Mouse (Mus musculus) liver, postnatal 0 days (tissue): ENCODE data around the gene Ldah. TPM values are rescaled to one million over a fixed set of nuclear protein-coding genes. Genes with fewer than 3 reads are reported as not detected.
"Not testable (repeated sequence)": the region's sequence is repeated elsewhere in the genome, so short reads cannot be mapped to it uniquely, and the experiment has no call there.

Experiments used
- ATAC-seq: fragments of 200-750 bp; cut with Nextera tagmentation; 2 replicates; pipeline ENCODE4 v1.8.0; 2017; ENCODE audit warnings: mild to moderate bottlenecking, moderate library complexity
- DNase-seq: peaks from one replicate; pipeline ENCODE4 v3.0.0-alpha.2; 2016
- H3K27ac ChIP-seq: fragments of 300-500 bp; sonication (generic); 2 replicates; pipeline ENCODE4 v1.5.1; 2014; ENCODE audit warnings: antibody characterized with exemption, moderate library complexity, mild to moderate bottlenecking, low read depth
- H3K27me3 ChIP-seq: fragments of 300-500 bp; sonication (generic); 2 replicates; pipeline ENCODE4 v1.6.1; 2014; ENCODE audit warnings: low read length, control low read depth, mixed read lengths; ENCODE audit not compliant: insufficient read depth
- H3K36me3 ChIP-seq: fragments of 300-500 bp; sonication (generic); replicated peaks from 2 replicates; pipeline ENCODE4 v1.6.1; 2014; ENCODE audit warnings: mild to moderate bottlenecking, control low read depth, low read length, moderate library complexity, mixed read lengths; ENCODE audit not compliant: insufficient read depth
- H3K4me1 ChIP-seq: fragments of 300-500 bp; sonication (generic); 2 replicates; pipeline ENCODE4 v1.6.1; 2014; ENCODE audit warnings: antibody characterized with exemption, mild to moderate bottlenecking, control low read depth; ENCODE audit not compliant: insufficient read depth
- H3K4me2 ChIP-seq: fragments of 300-500 bp; sonication (generic); 2 replicates; pipeline ENCODE4 v1.6.1; 2014; ENCODE audit warnings: low read depth, mild to moderate bottlenecking, low read length, moderate library complexity, mixed read lengths
- H3K4me3 ChIP-seq: fragments of 300-500 bp; sonication (generic); 2 replicates; pipeline ENCODE4 v1.5.1; 2014; ENCODE audit warnings: low read depth, low read length
- H3K9ac ChIP-seq: fragments of 300-500 bp; sonication (generic); replicated peaks from 2 replicates; pipeline ENCODE4 v1.6.1; 2014; ENCODE audit warnings: mild to moderate bottlenecking, moderate library complexity
- H3K9me3 ChIP-seq: fragments of 300-500 bp; sonication (generic); 2 replicates; pipeline ENCODE4 v1.6.1; 2016; ENCODE audit warnings: mild to moderate bottlenecking, control low read depth, low read length, mixed read lengths
- CTCF ChIP-seq: sonication (generic); IDR thresholded peaks from 2 replicates; pipeline ENCODE4 v1.5.1; 2016; ENCODE audit warnings: antibody characterized with exemption, low read depth
- EP300 ChIP-seq: IDR thresholded peaks from 2 replicates; pipeline ENCODE4 v1.6.1; 2016; ENCODE audit warnings: antibody characterized with exemption, low read depth, mild to moderate bottlenecking
- WGBS: fragments of 180-500 bp; shearing (Covaris S2); extraction: QIAGEN DNeasy Blood & Tissue Kit; methylation state at CpG from one replicate; pipeline ENCODE4 v1.1.7; 2014; ENCODE audit not compliant: insufficient replicate concordance; 5-methylcytosine and 5-hydroxymethylcytosine counted together
- polyA plus RNA-seq: library from polyadenylated mRNA; unstranded; fragments of >200 nt; fragmentation: Nextera tagmentation; extraction: Ambion mirVana; gene quantifications from 2 replicates; pipeline ENCODE4 v1.2.1, GENCODE M21; 2015

Gene Ldah
- polyA plus RNA-seq: 22.3 and 23.9 TPM in 2 replicates

DNA sequence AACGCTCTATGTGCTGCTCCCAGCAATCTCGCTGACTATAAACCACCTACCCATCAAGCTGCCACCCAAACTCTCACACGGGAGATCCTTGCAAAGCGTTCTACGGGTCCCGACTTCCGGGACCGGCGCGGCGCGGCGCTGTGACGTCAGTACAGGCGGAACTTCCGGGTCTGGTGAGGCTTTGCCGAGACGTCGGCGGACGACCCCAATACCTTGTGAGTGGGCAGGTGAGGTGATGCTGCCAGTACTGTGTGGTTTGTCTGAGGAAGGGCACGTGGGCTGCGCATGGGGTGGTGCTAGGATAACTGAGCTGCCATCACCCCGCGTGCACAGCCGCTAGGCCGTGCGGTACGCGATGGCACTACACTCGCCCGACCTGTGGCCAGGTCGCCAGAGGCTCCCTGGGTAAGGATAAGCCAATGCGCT is at the start of gene Ldah:
Ldah (plus strand) TSS at position 130 of the 426 bp plus-strand sequence.
- WGBS: under 1% methylated on average over 34 of the region's 34 CpGs
- Histone ChIP-seq H3K27me3 (no peaks in the 10 kb centered on the region), H3K27ac (peak within 1 kb of the TSS; percentile 61), H3K9ac (peak within 1 kb of the TSS; percentile 81), H3K4me1 (peaks cover 4% of the 10 kb centered on the region), H3K9me3 (no peaks in the 10 kb centered on the region), H3K36me3 (no peaks in the 10 kb centered on the region), H3K4me3 (peak within 1 kb of the TSS; percentile 82), H3K4me2 (peak within 1 kb of the TSS; percentile 80)
- peak; percentile 95 for ATAC-seq
- peak; percentile 92 for DNase-seq
- TF ChIP-seq EP300 (no peak; the same call in 1 of the 2 replicates), CTCF (peak; percentile 51)

- Histone ChIP-seq H3K36me3 (no peaks in the 10 kb centered on the region), H3K27ac (no peak overlapping the region), H3K9ac (no peak overlapping the region), H3K4me1 (no peaks in the 10 kb centered on the region), H3K27me3 (no peaks in the 10 kb centered on the region), H3K9me3 (no peaks in the 10 kb centered on the region), H3K4me2 (no peak overlapping the region), H3K4me3 (no peak overlapping the region)
- 48% methylated on average over 2 of the region's 2 CpGs for WGBS
- DNase-seq (no peak), ATAC-seq (no peak)
- TF ChIP-seq EP300 (no peak), CTCF (no peak)
These were observed 40.2 kb upstream of the Ldah start for GRCm38 (mm10) chr12:8167743-8168142.

GRCm38 (mm10) chr12:8180921-8181320 is 27.0 kb upstream of the Ldah start:
- ATAC-seq: no peak
- Histone ChIP-seq H3K27ac (no peak overlapping the region), H3K4me3 (no peak overlapping the region), H3K9me3 (no peaks in the 10 kb centered on the region), H3K9ac (no peak overlapping the region), H3K27me3 (no peaks in the 10 kb centered on the region), H3K4me2 (no peak overlapping the region), H3K36me3 (no peaks in the 10 kb centered on the region), H3K4me1 (no peaks in the 10 kb centered on the region)
- 55% methylated on average over 6 of the region's 6 CpGs for WGBS
- no peak for DNase-seq
- TF ChIP-seq CTCF (no peak), EP300 (no peak)

DNA sequence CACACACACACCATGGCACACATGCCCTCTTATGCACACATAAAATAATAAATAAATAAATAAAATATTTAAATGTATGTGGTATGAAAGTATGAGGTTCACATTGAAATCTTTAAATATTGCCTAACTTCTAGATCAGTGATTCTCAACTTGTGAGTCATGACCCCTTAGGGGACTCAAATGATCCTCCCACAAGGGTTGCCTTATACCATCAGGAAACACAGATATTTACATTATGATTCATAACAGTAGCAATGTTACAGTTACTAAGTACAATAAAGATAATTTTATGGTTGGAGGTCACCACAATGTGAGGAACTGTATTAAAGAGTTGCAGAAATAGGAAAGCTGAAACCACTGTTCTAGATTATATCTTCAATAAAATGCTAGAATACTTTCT is 26.2 kb upstream of the Ldah start:
- Histone ChIP-seq H3K27me3 (no peaks in the 10 kb centered on the region), H3K9me3 (no peaks in the 10 kb centered on the region), H3K27ac (no peak overlapping the region), H3K4me2 (no peak overlapping the region), H3K36me3 (no peaks in the 10 kb centered on the region), H3K4me1 (no peaks in the 10 kb centered on the region), H3K9ac (no peak overlapping the region), H3K4me3 (no peak overlapping the region)
- ATAC-seq: no peak
- TF ChIP-seq EP300: no peak
- no peak for TF ChIP-seq CTCF
- no peak for DNase-seq

DNA sequence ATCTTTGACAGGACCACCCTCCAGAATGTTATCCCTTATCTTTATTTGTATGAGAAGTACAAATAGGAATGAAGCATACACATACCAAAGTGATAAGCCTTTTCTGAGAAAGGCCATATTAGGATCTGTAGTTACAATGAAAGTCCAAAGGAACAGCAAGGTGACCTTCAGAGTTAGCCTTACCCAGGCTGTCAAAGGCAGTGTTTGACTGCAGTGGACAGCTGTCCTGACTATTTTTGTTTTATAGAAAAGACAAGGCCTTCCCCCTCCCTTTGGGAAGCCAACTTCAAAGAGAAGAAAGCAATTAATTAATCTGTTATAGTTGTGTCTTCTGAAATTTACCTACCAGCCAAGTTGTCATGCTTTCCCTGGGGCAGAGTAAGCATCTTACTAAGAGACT is 23.4 kb upstream of the Ldah start:
- DNase-seq (no peak), ATAC-seq (no peak)
- H3K27me3 ChIP-seq: no peaks in the 10 kb centered on the region
- H3K36me3 ChIP-seq: no peaks in the 10 kb centered on the region
- H3K27ac ChIP-seq: no peak overlapping the region
- H3K9me3 ChIP-seq: no peaks in the 10 kb centered on the region
- H3K4me3 ChIP-seq: no peak overlapping the region
- no peaks in the 10 kb centered on the region for H3K4me1 ChIP-seq
- no peak overlapping the region for H3K9ac ChIP-seq
- no peak overlapping the region for H3K4me2 ChIP-seq
- no peak for TF ChIP-seq EP300
- TF ChIP-seq CTCF: no peak

DNA sequence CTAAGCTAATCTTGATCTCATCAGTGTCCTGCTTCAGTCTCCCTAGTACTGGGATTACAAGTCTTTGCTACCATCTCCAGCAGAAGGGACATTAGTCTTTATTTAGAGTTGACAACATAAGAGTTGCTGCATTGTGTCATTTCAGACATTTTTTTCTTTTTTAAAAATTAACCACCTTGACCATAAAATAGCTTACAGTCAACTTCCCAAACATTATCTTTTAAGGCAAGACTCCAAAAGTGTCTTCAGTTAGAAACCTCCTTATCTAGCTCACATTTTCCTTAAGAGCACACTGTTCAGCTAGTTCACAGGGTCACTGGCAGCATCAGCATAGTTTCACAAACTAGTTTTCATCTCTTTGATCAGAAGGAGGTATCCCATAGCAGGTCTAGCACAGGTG is 19.7 kb upstream of the Ldah start:
- no peak for DNase-seq
- no peaks in the 10 kb centered on the region for H3K9me3 ChIP-seq
- no peak overlapping the region for H3K9ac ChIP-seq
- H3K4me1 ChIP-seq: no peaks in the 10 kb centered on the region
- no peak overlapping the region for H3K27ac ChIP-seq
- H3K36me3 ChIP-seq: no peaks in the 10 kb centered on the region
- no peak overlapping the region for H3K4me3 ChIP-seq
- TF ChIP-seq EP300 (no peak), CTCF (no peak)
- H3K27me3 ChIP-seq: no peaks in the 10 kb centered on the region
- no peak overlapping the region for H3K4me2 ChIP-seq
- no peak for ATAC-seq

DNA sequence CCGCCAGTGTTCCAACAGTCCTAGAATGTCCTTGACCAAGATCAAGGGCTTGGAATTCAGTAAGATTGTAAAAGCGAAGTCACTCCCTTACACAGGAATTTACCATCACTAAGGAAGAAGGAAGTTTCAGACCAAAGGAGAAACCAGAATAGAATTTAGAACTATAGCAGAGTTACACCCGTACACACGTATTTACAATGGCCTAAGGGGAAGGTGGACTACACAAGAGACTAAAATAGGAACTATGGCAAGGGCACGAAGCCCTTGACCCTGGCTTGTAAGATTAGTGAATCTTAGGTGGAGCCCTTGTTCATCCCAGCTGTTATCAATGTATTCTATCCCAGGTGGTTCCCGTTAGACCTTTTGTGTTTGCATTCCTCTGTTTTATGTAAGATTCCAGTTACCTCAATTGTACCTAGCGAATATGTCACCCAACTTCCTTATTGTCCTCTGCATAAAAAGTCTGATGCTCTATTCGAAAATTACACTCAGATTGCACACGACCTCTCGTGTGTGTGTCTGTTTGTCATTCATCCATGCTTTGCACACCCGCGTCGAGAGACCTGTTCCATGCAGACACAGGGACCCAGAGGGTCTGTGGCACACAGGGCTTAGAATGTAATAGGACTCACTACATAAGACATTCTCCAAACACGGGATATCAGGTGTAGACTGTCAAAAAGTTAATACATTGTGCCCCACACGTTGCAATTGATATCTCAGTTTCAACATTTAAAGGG is 18.9 kb upstream of the Ldah start:
- not testable (repeated sequence) for H3K27me3 ChIP-seq, H3K9ac ChIP-seq, H3K4me3 ChIP-seq, H3K27ac ChIP-seq, H3K4me2 ChIP-seq, H3K4me1 ChIP-seq, H3K36me3 ChIP-seq, ATAC-seq, H3K9me3 ChIP-seq, DNase-seq
- WGBS: 81% methylated on average over 15 of the region's 15 CpGs
